8 mouse cellular contexts compared by ENCODE assay signal in genomic region chrX:134540414-134541135, GRCm38 (mm10). TPM values are rescaled to one million over a fixed set of nuclear protein-coding genes. Genes with fewer than 3 reads are reported as not detected.
DNase-seq lines count a peak whose midpoint lies in the region; ATAC-seq and TF ChIP-seq lines count a peak whose summit lies in the region.

No protein-coding gene starts in this region.

- TF ChIP-seq CTCF in CH12.LX (conservative IDR thresholded peaks at IDR 0.05 in 1 of 2, IDR thresholded peaks at IDR 0.05 in 1 of 2; ENCODE audit: low read depth in 2 of 2, low read length in 2 of 2), result no peak
- TF ChIP-seq CTCF in lung, postnatal 0 days (IDR thresholded peaks at IDR 0.05), result 0 out of 2 replicates have a peak, but pooled peaks have one; percentile 7

- TF ChIP-seq RAD21 in CH12.LX (IDR thresholded peaks at IDR 0.05; ENCODE audit: low read depth, low read length), result no peak

- H3K4me1 ChIP-seq in CH12.LX (ENCODE audit: control insufficient read depth in 1 of 2, insufficient read depth in 2 of 2), result peaks cover 3 to 4% of the 10 kb centered on the region in 2 experiments; a peak in 2 of 4 replicates
- no peaks in the 10 kb centered on the region for H3K4me1 ChIP-seq in intestine, embryonic 14.5 days (replicated peaks; ENCODE audit: control insufficient read depth, insufficient read depth, low read length)
- H3K4me1 ChIP-seq in lung, postnatal 0 days (ENCODE audit: insufficient read depth, low read depth, low read length), result no peaks in the 10 kb centered on the region

- peaks cover 9 to 37% of the 10 kb centered on the region in 2 experiments for H3K36me3 ChIP-seq in CH12.LX (replicated peaks in 1 of 2; ENCODE audit: control insufficient read depth in 1 of 2, insufficient read depth in 1 of 2, low read length in 1 of 2)
- H3K36me3 ChIP-seq in intestine, embryonic 14.5 days (ENCODE audit: control insufficient read depth, insufficient read depth, low read length), result no peaks in the 10 kb centered on the region
- H3K36me3 ChIP-seq in lung, postnatal 0 days (ENCODE audit: insufficient read depth, low read length), result no peaks in the 10 kb centered on the region

- no peaks in the 10 kb centered on the region for H3K27me3 ChIP-seq in CH12.LX (replicated peaks)
- no peaks in the 10 kb centered on the region for H3K27me3 ChIP-seq in intestine, embryonic 14.5 days (replicated peaks; ENCODE audit: control insufficient read depth, insufficient read depth, low read length)
- no peaks in the 10 kb centered on the region for H3K27me3 ChIP-seq in lung, postnatal 0 days (replicated peaks; ENCODE audit: insufficient read depth, low read length)

- ATAC-seq in erythroblast, adult 5-6 weeks (replicated peaks; ENCODE audit: low FRiP score, poor library complexity, severe bottlenecking), result 0 out of 2 replicates have a peak, but pooled peaks have one; percentile 28
- no peak for ATAC-seq in intestine, embryonic 14.5 days (replicated peaks; ENCODE audit: low FRiP score, low TSS enrichment, low read depth)
- peak; percentile 25 for ATAC-seq in lung, postnatal 0 days

- peak overlapping the region; percentile 66 to 84 (median 78) for H3K4me3 ChIP-seq in CH12.LX (replicated peaks in 1 of 3; ENCODE audit: low read depth in 2 of 3, low read length in 2 of 3, poor library complexity in 1 of 3)
- peak overlapping the region; percentile 40 for H3K4me3 ChIP-seq in intestine, embryonic 14.5 days (ENCODE audit: low read depth, low read length)
- H3K4me3 ChIP-seq in lung, postnatal 0 days (ENCODE audit: low read depth, low read length), result peak overlapping the region; percentile 51

- peak overlapping the region; percentile 91 for H3K9ac ChIP-seq in CH12.LX (ENCODE audit: insufficient read depth, low read depth)
- H3K9ac ChIP-seq in intestine, embryonic 14.5 days (ENCODE audit: low read length), result peak overlapping the region; percentile 48
- H3K9ac ChIP-seq in lung, postnatal 0 days (replicated peaks; ENCODE audit: low read depth), result 0 out of 2 replicates have a peak overlapping the region, but pooled peaks have one; percentile 34

- H3K9me3 ChIP-seq in CH12.LX (replicated peaks; ENCODE audit: low read length), result no peaks in the 10 kb centered on the region
- H3K9me3 ChIP-seq in intestine, embryonic 14.5 days (ENCODE audit: control insufficient read depth, low read length), result no peaks in the 10 kb centered on the region
- H3K9me3 ChIP-seq in lung, postnatal 0 days (ENCODE audit: low read length), result no peaks in the 10 kb centered on the region

- WGBS in intestine, embryonic 14.5 days, result 24% methylated on average over 12 of the region's 12 CpGs
- WGBS in lung, postnatal 0 days, result 13% methylated on average over 12 of the region's 12 CpGs

- in situ Hi-C loops in CH12.LX (cut with MboI; ENCODE audit: low pct_ligation_motif_present, low pct_unique_long_range_greater_than_20kb, low sequenced_read_pairs), result no loop called here

- dilution Hi-C loops in CH12.LX (cut with MboI; ENCODE audit: extremely low pct_ligation_motif_present, extremely low pct_unique_long_range_greater_than_20kb, low sequenced_read_pairs), result no loop called here

- TF ChIP-seq POLR2A in CH12.LX (IDR thresholded peaks at IDR 0.05; ENCODE audit: low read depth, low read length), result no peak

- H3K4me2 ChIP-seq in CH12.LX (ENCODE audit: insufficient read depth, low read depth, poor library complexity, severe bottlenecking), result peak overlapping the region; percentile 93
- H3K4me2 ChIP-seq in intestine, embryonic 14.5 days (ENCODE audit: low read length), result peak overlapping the region; percentile 42
- peak overlapping the region; percentile 65 for H3K4me2 ChIP-seq in lung, postnatal 0 days (replicated peaks; ENCODE audit: low read depth, low read length)

- DNase-seq in adrenal gland, postnatal 10 days, result peak; percentile 15
- DNase-seq in adrenal gland, adult 18-20 months (ENCODE audit: low spot score in 2 of 2), result no peak
- peak; percentile 32 for DNase-seq in CH12.LX (ENCODE audit: extremely low read depth)
- DNase-seq in intestine, embryonic 14.5 days (ENCODE audit: low spot score), result no peak
- peak; percentile 54 for DNase-seq in lung, postnatal 0 days (ENCODE audit: low spot score)
- peak; percentile 3 for DNase-seq in yolk sac, embryonic 10.5 days (ENCODE audit: low spot score)
- DNase-seq in left cerebral cortex, adult 18-20 months (ENCODE audit: low spot score in 2 of 2), result no peak

- H3K27ac ChIP-seq in CH12.LX (ENCODE audit: insufficient read depth, low read depth), result no peak overlapping the region
- 0 out of 2 replicates have a peak overlapping the region, but pooled peaks have one; percentile 88 for H3K27ac ChIP-seq in intestine, embryonic 14.5 days (ENCODE audit: low read depth)
- peak overlapping the region; percentile 47; the same call in 1 of the 2 replicates for H3K27ac ChIP-seq in lung, postnatal 0 days (ENCODE audit: low read length)

- peaks cover 27% of the 10 kb centered on the region for H3K79me2 ChIP-seq in CH12.LX (replicated peaks; ENCODE audit: control insufficient read depth, extremely low read depth, insufficient read depth, poor library complexity, severe bottlenecking)

- no peak for TF ChIP-seq EP300 in CH12.LX (IDR thresholded peaks at IDR 0.05; ENCODE audit: low read length)
- TF ChIP-seq EP300 in lung, postnatal 0 days (IDR thresholded peaks at IDR 0.05), result no peak

TF ChIP-seq in CH12.LX, 34 proteins besides CTCF, POLR2A, EP300 and RAD21:
- TF ChIP-seq HCFC1 (IDR thresholded peaks at IDR 0.05; ENCODE audit: low read depth, low read length) (no peak), SIN3A (IDR thresholded peaks at IDR 0.05; ENCODE audit: low read length) (no peak), E2F4 (IDR thresholded peaks at IDR 0.05; ENCODE audit: insufficient replicate concordance, low read depth, low read length) (no peak), JUN (IDR thresholded peaks at IDR 0.05; ENCODE audit: insufficient read depth, low read depth, low read length) (no peak), POLR2AphosphoS2 (IDR thresholded peaks at IDR 0.05; ENCODE audit: low read depth, low read length) (no peak), ZMIZ1 (IDR thresholded peaks at IDR 0.05; ENCODE audit: low read depth, low read length) (no peak), CHD1 (IDR thresholded peaks at IDR 0.05; ENCODE audit: low read depth, low read length) (no peak), JUND (conservative IDR thresholded peaks at IDR 0.05; ENCODE audit: low read depth, low read length) (no peak), IRF4 (IDR thresholded peaks at IDR 0.05; ENCODE audit: low read depth, low read length) (no peak), MAFK (IDR thresholded peaks at IDR 0.05; ENCODE audit: insufficient replicate concordance, low read length) (no peak), USF1 (IDR thresholded peaks at IDR 0.05; ENCODE audit: low read depth, low read length) (no peak), TCF12 (IDR thresholded peaks at IDR 0.05; ENCODE audit: low read depth, low read length) (no peak), MYC (IDR thresholded peaks at IDR 0.05; ENCODE audit: low read depth, low read length) (no peak), KAT2A (IDR thresholded peaks at IDR 0.05; ENCODE audit: insufficient replicate concordance, low read length) (no peak), ZKSCAN1 (IDR thresholded peaks at IDR 0.05; ENCODE audit: borderline replicate concordance, low read depth, low read length) (no peak), NRF1 (IDR thresholded peaks at IDR 0.05; ENCODE audit: low read depth, low read length) (no peak), ELF1 (IDR thresholded peaks at IDR 0.05; ENCODE audit: low read depth, low read length) (no peak), UBTF (IDR thresholded peaks at IDR 0.05; ENCODE audit: low read depth, low read length) (no peak), ZC3H11A (IDR thresholded peaks at IDR 0.05; ENCODE audit: low read depth, low read length) (no peak), RCOR1 (conservative IDR thresholded peaks at IDR 0.05; ENCODE audit: low read depth, low read length) (no peak)

RNA-seq across cellular contexts. Expression of gene Timm8a1, which starts 1.1 kb away (rescaled TPM):
- total RNA-seq in adrenal gland, postnatal 10 days (2021), result 10 to 100 TPM; 52.9 to 58.0 TPM
- total RNA-seq in adrenal gland, adult 18-20 months (2021), result 10 to 100 TPM; 31.3 to 36.7 TPM
- total RNA-seq in CH12.LX (2012; rRNA removed) (48.2 and 74.8 TPM in 2 replicates), CH12.LX (2014; rRNA removed) (216 and 251 TPM in 2 replicates)
- 145 and 152 TPM in 2 replicates for polyA plus RNA-seq in CH12.LX (2012; ENCODE audit: insufficient read length, low read depth)
- 13.6 and 29.4 TPM in 2 replicates for total RNA-seq in erythroblast, adult 5-6 weeks (2015; ENCODE audit: low replicate concordance)
- total RNA-seq in erythroblast, adult 5-6 weeks (2017; ENCODE audit: low replicate concordance), result 10.9 and 15.2 TPM in 2 replicates
- 115 and 122 TPM in 2 replicates for polyA plus RNA-seq in intestine, embryonic 14.5 days (2014; fragmentation: Nextera tagmentation; extraction: Ambion mirVana)
- polyA plus RNA-seq in lung, postnatal 0 days (2015; fragmentation: Nextera tagmentation; extraction: Ambion mirVana), result 24.7 and 24.9 TPM in 2 replicates
- total RNA-seq in left cerebral cortex, adult 18-20 months (2021), result 10 to 100 TPM; 14.2 to 18.6 TPM

RNA-seq across cellular contexts. Expression of gene Btk, which starts 42.8 kb away (rescaled TPM):
- 1 to 10 TPM; 2.5 to 3.3 TPM for total RNA-seq in adrenal gland, postnatal 10 days (2021)
- 1 to 10 TPM in 1 of 2 experiments, under 1 TPM in 1; 0.93 to 1.9 TPM for total RNA-seq in adrenal gland, adult 18-20 months (2021)
- 16.2 and 23.2 TPM in 2 replicates for total RNA-seq in CH12.LX (2012; rRNA removed)
- total RNA-seq in CH12.LX (2014; rRNA removed), result 32.9 and 38.1 TPM in 2 replicates
- 53.4 and 69.0 TPM in 2 replicates for polyA plus RNA-seq in CH12.LX (2012; ENCODE audit: insufficient read length, low read depth)
- total RNA-seq in erythroblast, adult 5-6 weeks (2015; ENCODE audit: low replicate concordance), result 11.9 and 14.2 TPM in 2 replicates
- 4.6 and 16.4 TPM in 2 replicates for total RNA-seq in erythroblast, adult 5-6 weeks (2017; ENCODE audit: low replicate concordance)
- 0.76 and 0.77 TPM in 2 replicates for polyA plus RNA-seq in intestine, embryonic 14.5 days (2014; fragmentation: Nextera tagmentation; extraction: Ambion mirVana)
- 2.2 and 2.7 TPM in 2 replicates for polyA plus RNA-seq in lung, postnatal 0 days (2015; fragmentation: Nextera tagmentation; extraction: Ambion mirVana)
- total RNA-seq in left cerebral cortex, adult 18-20 months (2021), result 1 to 10 TPM in 1 of 2 experiments, under 1 TPM in 1; 0.89 to 1.3 TPM

RNA-seq across cellular contexts. Expression of gene Rpl36a, which starts 44.9 kb away (rescaled TPM):
- 100 to 1,000 TPM; 336 to 341 TPM for total RNA-seq in adrenal gland, postnatal 10 days (2021)
- total RNA-seq in adrenal gland, adult 18-20 months (2021), result 100 to 1,000 TPM; 229 to 239 TPM
- 2,800 and 2,905 TPM in 2 replicates for total RNA-seq in CH12.LX (2012; rRNA removed)
- total RNA-seq in CH12.LX (2014; rRNA removed), result 2,352 and 2,700 TPM in 2 replicates
- 869 and 1,197 TPM in 2 replicates for polyA plus RNA-seq in CH12.LX (2012; ENCODE audit: insufficient read length, low read depth)
- total RNA-seq in erythroblast, adult 5-6 weeks (2015; ENCODE audit: low replicate concordance), result 266 and 403 TPM in 2 replicates
- total RNA-seq in erythroblast, adult 5-6 weeks (2017; ENCODE audit: low replicate concordance), result 548 and 594 TPM in 2 replicates
- polyA plus RNA-seq in intestine, embryonic 14.5 days (2014; fragmentation: Nextera tagmentation; extraction: Ambion mirVana), result 523 and 609 TPM in 2 replicates
- polyA plus RNA-seq in lung, postnatal 0 days (2015; fragmentation: Nextera tagmentation; extraction: Ambion mirVana), result 278 and 304 TPM in 2 replicates
- 100 to 1,000 TPM; 131 to 132 TPM for total RNA-seq in left cerebral cortex, adult 18-20 months (2021)

Comparison
In these comparisons a context has a peak if more than half of its experiments do, and no peak if none do; other contexts are left out.
1. DNase-seq: peak in adrenal gland, postnatal 10 days (single experiment), CH12.LX (single experiment), lung, postnatal 0 days (single experiment) and yolk sac, embryonic 10.5 days (single experiment); none in adrenal gland, adult 18-20 months (0 of 2), intestine, embryonic 14.5 days (single experiment) and left cerebral cortex, adult 18-20 months (0 of 2).
2. H3K4me2 ChIP-seq: peak in every context shown above with its lines; median percentile 93 in CH12.LX; 65 in lung, postnatal 0 days; 42 in intestine, embryonic 14.5 days.
3. H3K9ac ChIP-seq: peak in every context shown above with its lines; median percentile 91 in CH12.LX; 48 in intestine, embryonic 14.5 days; 34 in lung, postnatal 0 days.
4. Peak in every context shown above with its lines, with median percentiles within 50 percentile points of each other: H3K4me3 ChIP-seq.